Mouse (Mus musculus): ENCODE data around the gene Osbp2.

DNA sequence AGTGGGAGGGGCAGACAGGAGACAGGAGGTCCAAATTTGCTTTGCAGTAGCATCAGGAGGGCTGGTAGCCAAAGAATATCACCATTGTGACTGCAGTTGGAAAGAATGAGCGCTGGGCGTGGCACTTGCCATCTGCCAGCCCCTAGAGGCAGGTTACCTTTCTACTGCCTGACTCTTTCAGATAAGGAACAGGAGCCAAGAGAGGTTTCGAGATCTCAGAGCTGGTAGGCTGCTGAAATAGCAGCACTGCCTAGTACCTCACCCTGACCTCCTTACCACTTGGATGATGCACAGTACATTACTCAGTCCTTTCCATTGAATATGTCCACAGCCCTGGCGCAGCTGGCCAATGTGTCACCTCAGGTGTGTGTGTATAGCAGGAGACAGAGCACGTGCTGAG lies 23.6 kb upstream of the Osbp2 start:
- TF ChIP-seq CTCF (IDR thresholded peaks at IDR 0.05; ENCODE audit: control insufficient read depth, insufficient read depth, insufficient read length) (no peak), MYOD1 (IDR thresholded peaks at IDR 0.05; ENCODE audit: control insufficient read depth, insufficient read length, low read depth) (no peak), USF1 (IDR thresholded peaks at IDR 0.05; ENCODE audit: low read depth) (no peak)

All from C2C12 (cell line).